Mouse (Mus musculus): ENCODE data around the gene Wnt2. TPM values are rescaled to one million over a fixed set of nuclear protein-coding genes. Genes with fewer than 3 reads are reported as not detected.
A peak's percentile ranks its signal among the peaks of the same experiment; 100 is the strongest.

Gene Wnt2
- polyA plus RNA-seq, 1 experiment from 2014 or later, result 0.79 TPM

DNA sequence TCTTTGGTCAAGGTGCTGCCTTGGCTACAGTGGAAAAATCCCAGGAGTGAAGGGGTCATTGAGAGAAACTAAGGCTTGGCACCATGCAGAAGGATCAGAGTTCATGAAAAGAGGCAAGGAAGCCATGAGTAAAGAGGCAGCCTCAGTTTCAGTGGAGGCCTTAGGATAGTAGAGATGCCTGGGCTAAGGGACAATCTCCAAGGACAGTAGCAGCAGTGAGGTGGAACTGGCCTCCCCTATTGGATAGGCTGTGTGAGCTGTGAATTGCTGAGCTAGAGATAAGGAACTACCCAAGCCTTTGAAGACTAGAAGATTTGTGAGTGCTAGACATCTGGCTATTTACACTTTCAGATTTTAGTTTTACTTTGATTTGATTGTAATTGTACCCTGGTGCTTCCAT, 59.0 kb downstream of the Wnt2 start:
- no peak for ATAC-seq
- no peaks in the 10 kb centered on the region for H3K27me3 ChIP-seq (replicated peaks)

DNA sequence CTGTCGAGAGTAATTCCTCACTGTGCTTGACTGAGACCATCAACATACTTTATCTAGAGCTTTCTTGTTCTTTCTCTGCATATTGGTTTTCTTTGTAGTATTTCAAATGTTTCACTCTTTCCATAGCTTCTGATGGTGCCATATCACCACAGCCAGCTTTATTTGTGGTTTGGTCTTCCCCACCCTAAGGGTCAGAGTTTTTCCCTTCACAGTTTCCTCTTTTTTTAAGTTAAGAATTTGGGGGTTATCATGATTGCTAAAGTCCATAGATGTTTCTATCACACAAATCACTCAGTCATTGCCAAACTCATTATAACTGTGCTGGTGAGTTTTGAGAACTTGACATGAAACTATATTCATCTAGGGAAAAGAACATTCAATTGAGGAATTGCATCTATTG, 60.6 kb downstream of the Wnt2 start:
- Histone ChIP-seq H3K4me3 (replicated peaks) (no peak overlapping the region), H3K4me1 (replicated peaks) (no peaks in the 10 kb centered on the region), H3K4me2 (replicated peaks) (no peak overlapping the region), H3K9ac (no peak overlapping the region), H3K36me3 (no peaks in the 10 kb centered on the region), H3K27me3 (replicated peaks) (no peaks in the 10 kb centered on the region), H3K9me3 (no peaks in the 10 kb centered on the region), H3K27ac (no peak overlapping the region)
- WGBS, result 84% methylated on average over 1 of the region's 1 CpGs
- ATAC-seq, result no peak

More for the DNA sequence above, 59.0 kb downstream of the Wnt2 start:
- Histone ChIP-seq H3K9ac (no peak overlapping the region), H3K4me1 (replicated peaks) (no peaks in the 10 kb centered on the region), H3K36me3 (no peaks in the 10 kb centered on the region), H3K4me2 (replicated peaks) (no peak overlapping the region), H3K4me3 (replicated peaks) (no peak overlapping the region), H3K9me3 (no peaks in the 10 kb centered on the region), H3K27ac (no peak overlapping the region)

GRCm38 (mm10) chr6:17968467-17969144, 61.8 kb downstream of the Wnt2 start:
- Histone ChIP-seq H3K4me2 (replicated peaks) (no peak overlapping the region), H3K9ac (no peak overlapping the region), H3K4me1 (replicated peaks) (no peaks in the 10 kb centered on the region), H3K27ac (no peak overlapping the region), H3K36me3 (no peaks in the 10 kb centered on the region), H3K27me3 (replicated peaks) (no peaks in the 10 kb centered on the region), H3K4me3 (replicated peaks) (no peak overlapping the region), H3K9me3 (no peaks in the 10 kb centered on the region)
- WGBS, result 81% methylated on average over 1 of the region's 1 CpGs
- ATAC-seq, result no peak

DNA sequence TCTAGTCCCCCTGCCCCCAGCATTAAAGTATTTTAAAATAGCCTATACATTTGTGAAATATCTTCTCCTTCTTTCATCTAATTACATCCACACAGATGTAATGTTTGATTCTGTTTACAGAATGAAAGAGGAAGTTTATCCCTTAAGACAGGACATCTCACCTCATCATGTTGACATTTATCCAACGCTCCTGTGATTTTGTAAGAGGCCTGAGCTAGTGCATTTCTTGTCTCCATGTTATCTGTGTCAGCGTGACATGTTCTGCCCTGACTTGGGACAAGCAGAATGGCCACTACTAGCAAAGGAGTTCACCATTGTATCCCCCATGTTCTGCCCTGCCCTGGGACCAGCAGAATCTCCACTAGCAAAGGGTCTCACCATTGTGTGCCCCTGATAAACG, 66.9 kb downstream of the Wnt2 start:
- no peak overlapping the region for H3K27ac ChIP-seq
- H3K27me3 ChIP-seq (replicated peaks), result no peaks in the 10 kb centered on the region
- H3K36me3 ChIP-seq, result no peaks in the 10 kb centered on the region
- no peak overlapping the region for H3K4me2 ChIP-seq (replicated peaks)
- H3K9me3 ChIP-seq, result no peaks in the 10 kb centered on the region
- H3K9ac ChIP-seq, result no peak overlapping the region
- 79% methylated on average over 3 of the region's 3 CpGs for WGBS
- no peak overlapping the region for H3K4me3 ChIP-seq (replicated peaks)
- ATAC-seq, result no peak
- H3K4me1 ChIP-seq (replicated peaks), result no peaks in the 10 kb centered on the region

GRCm38 (mm10) chr6:17951779-17952178, 78.6 kb downstream of the Wnt2 start:
- Histone ChIP-seq H3K9me3 (no peaks in the 10 kb centered on the region), H3K4me1 (replicated peaks) (no peaks in the 10 kb centered on the region), H3K9ac (no peak overlapping the region), H3K4me2 (replicated peaks) (no peak overlapping the region), H3K27ac (no peak overlapping the region), H3K4me3 (replicated peaks) (no peak overlapping the region), H3K36me3 (no peaks in the 10 kb centered on the region), H3K27me3 (replicated peaks) (no peaks in the 10 kb centered on the region)
- 86% methylated on average over 8 of the region's 8 CpGs for WGBS
- no peak for ATAC-seq

- 78% methylated on average over 5 of the region's 5 CpGs for WGBS
- ATAC-seq, result no peak
- Histone ChIP-seq H3K27ac (no peak overlapping the region), H3K4me3 (replicated peaks) (no peak overlapping the region), H3K4me2 (replicated peaks) (no peak overlapping the region), H3K36me3 (no peaks in the 10 kb centered on the region), H3K27me3 (replicated peaks) (no peaks in the 10 kb centered on the region), H3K9ac (no peak overlapping the region), H3K9me3 (no peaks in the 10 kb centered on the region), H3K4me1 (replicated peaks) (no peaks in the 10 kb centered on the region)
Observed at GRCm38 (mm10) chr6:17949103-17949502, 81.3 kb downstream of the Wnt2 start.

DNA sequence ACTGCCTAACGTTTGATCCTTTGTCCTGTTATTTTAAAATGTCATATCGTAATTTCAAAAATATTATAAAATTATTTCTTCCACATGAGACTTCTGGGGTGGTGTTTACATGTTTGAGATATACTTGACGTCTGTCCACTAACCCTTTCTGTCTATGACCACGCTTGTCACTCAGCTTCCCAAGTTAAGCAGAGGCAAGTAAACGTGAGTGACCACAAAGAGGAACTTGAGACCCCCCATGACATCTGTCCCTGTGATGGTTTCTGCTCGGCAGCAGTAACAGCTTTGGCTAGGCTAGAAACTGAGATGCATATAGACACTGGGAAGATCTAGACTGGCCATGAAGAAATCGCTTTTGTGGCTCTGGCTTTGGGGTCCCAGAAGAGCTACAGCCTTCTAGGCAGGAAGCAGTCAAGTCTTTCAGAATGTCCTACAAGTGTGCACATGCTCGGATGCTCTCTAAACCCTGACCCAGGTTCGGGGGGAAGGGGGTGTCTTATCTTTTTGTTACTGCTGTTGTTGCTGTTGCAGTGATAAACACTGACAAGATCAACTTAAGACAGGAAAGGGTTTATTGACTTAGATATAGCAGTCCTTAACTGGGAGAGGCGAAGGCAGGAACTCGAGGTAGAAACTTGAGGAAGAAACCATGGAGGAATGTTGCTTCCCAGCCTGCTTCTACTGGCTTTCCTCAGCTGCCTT, 83.1 kb downstream of the Wnt2 start:
- no peak overlapping the region for H3K4me3 ChIP-seq (replicated peaks)
- 0 out of 2 replicates have a peak, but pooled peaks cover 2% of the 10 kb centered on the region for H3K4me1 ChIP-seq (replicated peaks)
- H3K27me3 ChIP-seq (replicated peaks), result no peaks in the 10 kb centered on the region
- H3K4me2 ChIP-seq (replicated peaks), result no peak overlapping the region
- no peaks in the 10 kb centered on the region for H3K36me3 ChIP-seq
- 59% methylated on average over 11 of the region's 11 CpGs for WGBS
- no peak overlapping the region for H3K27ac ChIP-seq
- H3K9ac ChIP-seq, result no peak overlapping the region
- no peaks in the 10 kb centered on the region for H3K9me3 ChIP-seq
- no peak for ATAC-seq

GRCm38 (mm10) chr6:17946456-17946855, 83.9 kb downstream of the Wnt2 start:
- Histone ChIP-seq H3K27me3 (replicated peaks) (no peaks in the 10 kb centered on the region), H3K27ac (no peak overlapping the region), H3K9ac (no peak overlapping the region), H3K36me3 (no peaks in the 10 kb centered on the region), H3K4me1 (replicated peaks) (0 out of 2 replicates have a peak, but pooled peaks cover 2% of the 10 kb centered on the region), H3K4me2 (replicated peaks) (no peak overlapping the region), H3K4me3 (replicated peaks) (no peak overlapping the region), H3K9me3 (no peaks in the 10 kb centered on the region)
- ATAC-seq, result no peak
- WGBS, result 36% methylated on average over 5 of the region's 5 CpGs

GRCm38 (mm10) chr6:17943877-17944617, 86.3 kb downstream of the Wnt2 start:
- WGBS, result 48% methylated on average over 9 of the region's 9 CpGs
- ATAC-seq, result peak; percentile 64
- no peaks in the 10 kb centered on the region for H3K36me3 ChIP-seq
- no peaks in the 10 kb centered on the region for H3K27me3 ChIP-seq (replicated peaks)
- H3K9me3 ChIP-seq, result no peaks in the 10 kb centered on the region
- no peak overlapping the region for H3K4me3 ChIP-seq (replicated peaks)
- H3K4me2 ChIP-seq (replicated peaks), result no peak overlapping the region
- no peak overlapping the region for H3K27ac ChIP-seq
- 0 out of 2 replicates have a peak, but pooled peaks cover 2% of the 10 kb centered on the region for H3K4me1 ChIP-seq (replicated peaks)
- H3K9ac ChIP-seq, result no peak overlapping the region

GRCm38 (mm10) chr6:17942344-17942743, 88.0 kb downstream of the Wnt2 start:
- H3K36me3 ChIP-seq, result no peaks in the 10 kb centered on the region

DNA sequence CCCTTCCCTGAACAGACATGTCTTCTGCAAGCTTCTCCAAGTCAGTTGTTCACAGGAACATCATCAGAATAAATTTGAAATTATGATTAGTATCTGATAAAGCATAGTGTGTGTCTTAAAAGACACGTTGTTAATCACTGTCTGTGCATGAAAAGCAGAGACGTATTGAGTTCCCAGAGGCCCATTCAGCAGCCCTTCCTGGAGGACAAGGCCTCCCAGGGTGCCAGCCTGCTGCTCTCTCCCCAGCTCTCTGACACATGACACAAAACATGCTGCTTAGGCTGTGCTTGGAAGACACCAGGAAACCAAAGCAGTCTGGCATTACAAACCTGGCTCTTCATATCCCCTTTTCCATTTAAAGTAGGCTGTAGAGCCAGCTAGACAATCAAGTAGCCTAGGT, 88.5 kb downstream of the Wnt2 start:
- H3K27ac ChIP-seq, result no peak overlapping the region
- H3K27me3 ChIP-seq (replicated peaks), result no peaks in the 10 kb centered on the region
- 45% methylated on average over 2 of the region's 2 CpGs for WGBS
- ATAC-seq, result no peak
- no peak overlapping the region for H3K4me3 ChIP-seq (replicated peaks)
- H3K36me3 ChIP-seq, result no peaks in the 10 kb centered on the region
- no peaks in the 10 kb centered on the region for H3K9me3 ChIP-seq
- no peak overlapping the region for H3K9ac ChIP-seq
- H3K4me2 ChIP-seq (replicated peaks), result no peak overlapping the region
- H3K4me1 ChIP-seq (replicated peaks), result 0 out of 2 replicates have a peak, but pooled peaks cover 4% of the 10 kb centered on the region

More at GRCm38 (mm10) chr6:17942344-17942743, 88.0 kb downstream of the Wnt2 start:
- H3K9ac ChIP-seq, result no peak overlapping the region
- 38% methylated on average over 7 of the region's 7 CpGs for WGBS
- no peak overlapping the region for H3K4me3 ChIP-seq (replicated peaks)
- H3K27ac ChIP-seq, result no peak overlapping the region
- H3K27me3 ChIP-seq (replicated peaks), result no peaks in the 10 kb centered on the region
- no peak for ATAC-seq
- no peaks in the 10 kb centered on the region for H3K9me3 ChIP-seq
- no peak overlapping the region for H3K4me2 ChIP-seq (replicated peaks)
- 0 out of 2 replicates have a peak, but pooled peaks cover 4% of the 10 kb centered on the region for H3K4me1 ChIP-seq (replicated peaks)
